ENCODE assay signal across 8 mouse cellular contexts in genomic region chr12:98850767-98851166, GRCm38 (mm10). TPM values are rescaled to one million over a fixed set of nuclear protein-coding genes. Genes with fewer than 3 reads are reported as not detected.
DNase-seq lines count a peak whose midpoint lies in the region; ATAC-seq and TF ChIP-seq lines count a peak whose summit lies in the region.

No protein-coding gene starts in this region.

- H3K4me3 ChIP-seq in forebrain, embryonic 14.5 days (ENCODE audit: low read depth, low read length): no peak overlapping the region
- no peak overlapping the region for H3K4me3 ChIP-seq in forebrain, embryonic 12.5 days (replicated peaks)
- no peak overlapping the region for H3K4me3 ChIP-seq in intestine, postnatal 0 days (ENCODE audit: low read depth, low read length)
- no peak overlapping the region for H3K4me3 ChIP-seq in stomach, postnatal 0 days (ENCODE audit: low read depth, low read length)

- H3K4me1 ChIP-seq in forebrain, embryonic 14.5 days (ENCODE audit: control insufficient read depth, insufficient read depth, low read length): no peaks in the 10 kb centered on the region
- H3K4me1 ChIP-seq in forebrain, embryonic 12.5 days: no peaks in the 10 kb centered on the region
- H3K4me1 ChIP-seq in intestine, postnatal 0 days (replicated peaks; ENCODE audit: control insufficient read depth, insufficient read depth, low read length): no peaks in the 10 kb centered on the region
- no peaks in the 10 kb centered on the region for H3K4me1 ChIP-seq in stomach, postnatal 0 days (replicated peaks; ENCODE audit: control insufficient read depth, insufficient read depth)

- H3K9ac ChIP-seq in forebrain, embryonic 14.5 days (ENCODE audit: low read length): no peak overlapping the region
- no peak overlapping the region for H3K9ac ChIP-seq in forebrain, embryonic 12.5 days
- no peak overlapping the region for H3K9ac ChIP-seq in intestine, postnatal 0 days (ENCODE audit: low read depth, low read length)
- H3K9ac ChIP-seq in stomach, postnatal 0 days (ENCODE audit: low read length): no peak overlapping the region

- H3K36me3 ChIP-seq in forebrain, embryonic 14.5 days (ENCODE audit: control insufficient read depth, insufficient read depth, low read length): peaks cover 5% of the 10 kb centered on the region; the same call in 1 of the 2 replicates
- 0 out of 2 replicates have a peak, but pooled peaks cover 10% of the 10 kb centered on the region for H3K36me3 ChIP-seq in forebrain, embryonic 12.5 days (replicated peaks)
- no peaks in the 10 kb centered on the region for H3K36me3 ChIP-seq in intestine, postnatal 0 days (ENCODE audit: control insufficient read depth, insufficient read depth)
- H3K36me3 ChIP-seq in stomach, postnatal 0 days (ENCODE audit: control insufficient read depth, insufficient read depth, low read length): no peaks in the 10 kb centered on the region

- 25% methylated on average over 3 of the region's 3 CpGs for WGBS in forebrain, embryonic 14.5 days
- WGBS in forebrain, embryonic 12.5 days: 41% methylated on average over 3 of the region's 3 CpGs
- 26% methylated on average over 3 of the region's 3 CpGs for whole genome bisulfite sequencing in intestine, postnatal 0 days
- 10% methylated on average over 3 of the region's 3 CpGs for WGBS in stomach, postnatal 0 days

- no peaks in the 10 kb centered on the region for H3K27me3 ChIP-seq in forebrain, embryonic 14.5 days (replicated peaks; ENCODE audit: control insufficient read depth, insufficient read depth, low read length)
- H3K27me3 ChIP-seq in forebrain, embryonic 12.5 days: no peaks in the 10 kb centered on the region
- H3K27me3 ChIP-seq in intestine, postnatal 0 days (replicated peaks; ENCODE audit: control insufficient read depth, insufficient read depth, low read length): no peaks in the 10 kb centered on the region
- no peaks in the 10 kb centered on the region for H3K27me3 ChIP-seq in stomach, postnatal 0 days (ENCODE audit: control insufficient read depth, insufficient read depth, low read length)

- TF ChIP-seq EP300 in stomach, postnatal 0 days (optimal IDR thresholded peaks at IDR 0.05): no peak

- no peak overlapping the region for H3K27ac ChIP-seq in forebrain, embryonic 14.5 days (ENCODE audit: low read depth, low read length)
- H3K27ac ChIP-seq in forebrain, embryonic 12.5 days: no peak overlapping the region
- no peak overlapping the region for H3K27ac ChIP-seq in intestine, postnatal 0 days (ENCODE audit: low read depth, low read length)
- no peak overlapping the region for H3K27ac ChIP-seq in stomach, postnatal 0 days (replicated peaks)

- no peak for ATAC-seq in forebrain, embryonic 14.5 days
- ATAC-seq in forebrain, embryonic 12.5 days (ENCODE audit: low FRiP score): no peak
- ATAC-seq in intestine, postnatal 0 days: no peak
- no peak for ATAC-seq in stomach, postnatal 0 days (ENCODE audit: low FRiP score, low TSS enrichment)

- peak; percentile 57 for DNase-seq in forebrain, embryonic 14.5 days (ENCODE audit: low spot score)
- peak; percentile 28 to 63 for DNase-seq in spleen, adult 18-20 months
- no peak for DNase-seq in spleen, adult 12 weeks (ENCODE audit: low spot score)
- peak; percentile 46 for DNase-seq in cerebellum, adult 8-10 months
- peak; percentile 38 for DNase-seq in lung, postnatal 25 days (ENCODE audit: low spot score)
- peak; percentile 76 for DNase-seq in stomach, postnatal 0 days (ENCODE audit: low spot score)

- no peak overlapping the region for H3K4me2 ChIP-seq in forebrain, embryonic 14.5 days (ENCODE audit: low read length)
- no peak overlapping the region for H3K4me2 ChIP-seq in forebrain, embryonic 12.5 days
- H3K4me2 ChIP-seq in intestine, postnatal 0 days (replicated peaks; ENCODE audit: low read depth): no peak overlapping the region
- H3K4me2 ChIP-seq in stomach, postnatal 0 days (replicated peaks; ENCODE audit: low read depth): no peak overlapping the region

- peak; percentile 77 for TF ChIP-seq CTCF in intestine, postnatal 0 days (IDR thresholded peaks at IDR 0.05; ENCODE audit: low read depth)
- peak; percentile 81 for TF ChIP-seq CTCF in stomach, postnatal 0 days (IDR thresholded peaks at IDR 0.05; ENCODE audit: low read depth)

- H3K9me3 ChIP-seq in forebrain, embryonic 14.5 days (replicated peaks; ENCODE audit: control insufficient read depth, low read length): no peaks in the 10 kb centered on the region
- no peaks in the 10 kb centered on the region for H3K9me3 ChIP-seq in forebrain, embryonic 12.5 days
- no peaks in the 10 kb centered on the region for H3K9me3 ChIP-seq in intestine, postnatal 0 days (ENCODE audit: control insufficient read depth)
- H3K9me3 ChIP-seq in stomach, postnatal 0 days (ENCODE audit: control insufficient read depth, low read length): no peaks in the 10 kb centered on the region

RNA-seq across cellular contexts. Expression of gene Eml5, which starts 50.5 kb away (rescaled TPM):
- 8.2 and 10.7 TPM in 2 replicates for polyA plus RNA-seq in forebrain, embryonic 14.5 days (2014; fragmentation: Nextera tagmentation; extraction: Ambion mirVana)
- 30.4 and 42.0 TPM in 2 replicates for polyA plus RNA-seq in forebrain, embryonic 12.5 days (2016; fragmentation: Nextera tagmentation; extraction: Ambion mirVana)
- 1.3 and 1.7 TPM in 2 replicates for polyA plus RNA-seq in intestine, postnatal 0 days (2015; fragmentation: Nextera tagmentation; extraction: Ambion mirVana)
- polyA plus RNA-seq in stomach, postnatal 0 days (2015; fragmentation: Nextera tagmentation; extraction: Ambion mirVana): 1.7 and 1.9 TPM in 2 replicates
